Mouse (Mus musculus) urinary bladder, adult 2 months (tissue): ENCODE results near the gene Myo16. TPM values are rescaled to one million over a fixed set of nuclear protein-coding genes. Genes with fewer than 3 reads are reported as not detected.

ENCODE experiments used
- DNase-seq: peaks from one replicate; pipeline ENCODE4 v3.0.0; 2022; ENCODE audit warnings: low spot score
- polyA plus RNA-seq: library from polyadenylated mRNA; depleted of rRNA; stranded (reverse); fragments of >200 nt; gene quantifications from 2 replicates; pipeline ENCODE4 v1.2.3, GENCODE M21; 2012; rRNA removed

Gene Myo16
- 0.10 and 0.15 TPM in 2 replicates for polyA plus RNA-seq

DNA sequence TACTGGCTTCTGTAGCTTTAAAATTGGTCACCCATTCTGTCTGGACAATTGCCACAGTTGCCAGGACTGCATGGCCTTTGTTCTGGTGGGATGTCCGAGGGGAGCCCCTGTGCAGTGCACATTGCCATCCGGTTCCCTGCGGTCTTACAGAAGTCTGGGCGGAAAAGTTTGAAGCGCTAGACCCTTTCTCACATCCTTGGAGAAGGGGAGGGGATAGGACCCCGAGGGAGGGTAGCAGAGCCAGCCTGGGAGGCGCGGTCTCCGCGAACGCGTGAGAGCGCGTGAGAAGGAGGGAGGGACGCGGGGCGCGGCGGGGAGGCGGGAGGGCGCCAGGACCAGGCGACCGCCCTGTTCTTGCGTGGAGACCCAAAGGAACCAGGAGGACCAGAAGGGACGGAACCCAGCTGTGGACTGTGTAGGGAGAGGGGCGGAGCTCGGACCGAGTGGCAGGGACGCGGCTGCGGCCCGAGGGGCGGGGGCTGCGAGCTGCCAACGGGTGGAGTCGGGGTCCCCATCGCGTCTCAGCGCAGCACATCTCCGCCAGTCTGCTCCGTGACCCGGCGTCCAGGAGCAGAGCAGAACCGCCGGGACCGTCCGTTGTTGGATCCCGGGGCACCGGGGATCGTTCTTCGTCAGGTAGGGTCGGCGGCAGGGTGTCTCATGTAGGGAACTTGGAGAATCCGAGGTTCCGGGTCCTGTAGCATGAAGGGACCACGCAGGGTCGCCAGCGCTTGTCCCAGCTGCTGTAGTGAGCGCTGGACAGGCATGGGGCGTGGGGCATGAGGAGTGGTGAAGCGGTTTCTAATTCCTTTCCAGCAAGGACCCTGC, at the start of gene Myo16:
TSS of gene Myo16 (plus strand) at position 301 of the 828 bp plus-strand sequence.
- DNase-seq: no peak

DNA sequence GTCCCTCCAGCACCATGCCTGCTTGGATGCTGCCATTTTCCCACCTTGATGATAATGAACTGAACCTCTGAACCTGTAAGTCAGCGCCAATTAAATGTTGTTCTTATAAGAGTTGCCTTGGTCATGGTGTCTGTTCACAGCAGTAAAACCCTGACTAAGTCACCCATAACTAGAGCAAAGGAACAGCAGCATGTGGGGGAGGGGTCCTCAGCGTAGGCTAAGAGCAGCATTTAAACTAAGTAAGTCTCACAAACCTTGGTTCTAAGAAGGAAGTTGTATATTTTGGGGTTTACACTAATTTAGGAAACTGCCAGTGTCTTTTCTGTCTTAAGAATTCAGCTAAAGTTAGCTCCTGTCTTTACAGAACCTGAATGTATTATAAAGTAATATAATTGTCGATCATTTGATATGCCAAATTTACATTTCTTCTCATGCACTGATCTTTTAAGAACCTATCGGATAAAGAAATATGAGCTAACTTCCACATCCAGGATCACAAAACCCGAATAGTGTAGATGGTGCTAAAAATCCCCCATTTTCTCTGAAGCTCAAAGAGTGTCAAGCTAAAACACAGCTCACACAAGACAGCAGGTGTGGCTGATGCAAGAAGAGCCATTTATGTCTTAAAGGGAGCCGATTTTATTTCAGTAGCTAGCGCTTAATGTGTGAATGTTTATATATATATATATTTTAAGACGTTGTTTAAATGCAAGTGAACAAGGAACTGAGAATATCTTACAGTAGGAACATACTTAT, 45.0 kb upstream of the Myo16 start:
- no peak for DNase-seq

DNA sequence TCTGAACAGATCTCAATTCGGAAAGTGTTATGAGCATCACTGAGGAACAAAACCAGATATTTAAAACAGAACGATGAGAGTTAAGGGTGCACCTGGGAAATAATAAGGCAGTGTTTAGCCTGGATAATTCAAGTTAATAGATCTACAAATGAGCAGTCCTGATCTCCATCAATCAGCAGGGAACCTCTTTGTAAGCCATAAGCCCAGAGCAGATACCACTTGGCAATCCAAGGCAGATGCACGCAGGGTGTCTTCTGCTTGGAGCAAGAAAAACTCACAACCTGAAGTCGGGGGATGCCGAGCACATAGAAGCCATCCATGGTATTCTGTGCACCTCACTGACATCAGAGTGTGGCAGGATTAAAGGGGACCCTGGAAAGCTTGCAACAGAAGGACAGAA, 31.0 kb upstream of the Myo16 start:
- no peak for DNase-seq

GRCm38 (mm10) chr8:10123412-10123811, 30.3 kb upstream of the Myo16 start:
- no peak for DNase-seq

DNA sequence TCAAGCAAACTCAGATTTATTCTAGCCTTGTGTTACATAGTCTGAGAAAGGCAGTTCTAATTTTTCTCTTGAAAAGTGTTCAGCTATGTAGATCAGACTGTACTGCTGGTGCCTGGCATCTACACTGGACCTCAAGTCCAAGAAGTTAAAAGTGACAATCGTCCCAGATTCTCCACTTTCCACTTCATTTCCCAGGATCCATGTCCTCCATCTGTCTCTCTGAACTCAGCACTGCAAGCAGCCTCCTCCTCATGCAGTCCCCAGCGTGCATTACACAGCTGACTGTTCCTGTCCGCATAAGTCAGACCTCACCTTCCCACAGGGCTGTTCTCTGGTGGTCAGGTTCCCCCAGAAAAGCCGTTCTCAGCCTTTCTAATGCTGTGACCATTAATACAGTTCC, 28.0 kb upstream of the Myo16 start:
- DNase-seq: no peak

GRCm38 (mm10) chr8:10130513-10131414, 22.9 kb upstream of the Myo16 start:
- DNase-seq: no peak

GRCm38 (mm10) chr8:10139536-10139935, 14.2 kb upstream of the Myo16 start:
- no peak for DNase-seq

GRCm38 (mm10) chr8:10143961-10144360, 9.8 kb upstream of the Myo16 start:
- no peak for DNase-seq

DNA sequence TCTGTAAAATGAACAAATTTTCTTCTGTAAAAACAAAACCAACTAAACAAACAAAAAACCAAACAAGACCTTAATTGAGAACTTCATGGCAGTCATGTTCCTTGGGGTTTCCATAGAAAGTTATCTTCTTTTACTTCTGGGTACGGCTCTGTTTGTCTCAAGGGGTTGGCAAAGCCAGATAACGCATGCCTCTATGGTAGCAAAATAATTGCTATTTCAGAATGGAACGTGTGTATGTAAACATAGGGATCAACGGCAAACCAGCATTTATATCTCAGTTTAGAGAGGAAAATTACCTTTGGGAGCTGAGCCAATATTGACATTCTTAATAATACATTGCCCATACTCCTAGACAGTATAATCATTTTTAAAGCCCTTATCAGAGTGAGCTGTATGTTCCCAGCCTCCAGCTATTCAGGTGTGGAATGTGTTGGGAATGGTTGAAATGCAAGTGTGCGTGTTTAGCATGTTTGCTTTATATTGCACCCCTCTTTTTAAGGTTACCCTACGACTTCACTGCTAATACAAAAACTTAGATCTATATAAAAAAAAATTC, 1.9 kb upstream of the Myo16 start:
- DNase-seq: no peak

GRCm38 (mm10) chr8:10154439-10154745, 681 bp downstream of the Myo16 start:
- no peak for DNase-seq

DNA sequence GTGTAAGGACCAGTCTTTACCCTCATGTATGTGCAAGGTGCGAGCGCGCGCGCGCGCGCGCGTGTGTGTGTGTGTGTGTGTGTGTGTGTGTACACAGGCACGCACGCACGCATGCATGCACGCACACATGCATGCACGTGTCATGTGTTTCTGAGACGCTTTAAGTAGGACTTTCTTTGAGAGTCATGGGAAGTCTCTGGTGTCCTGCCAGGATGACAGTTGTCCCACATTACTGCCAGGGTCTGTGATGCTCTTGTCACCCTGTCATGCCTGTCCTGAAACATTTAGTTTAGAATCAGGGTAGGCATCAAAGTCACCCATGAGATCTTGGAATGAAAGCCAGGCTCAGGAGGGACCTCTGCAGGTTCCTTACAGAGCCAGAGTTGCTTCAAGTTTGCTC, 1.4 kb downstream of the Myo16 start:
- DNase-seq: no peak

- DNase-seq: no peak
These were observed 7.4 kb downstream of the Myo16 start for GRCm38 (mm10) chr8:10161106-10161505.

DNA sequence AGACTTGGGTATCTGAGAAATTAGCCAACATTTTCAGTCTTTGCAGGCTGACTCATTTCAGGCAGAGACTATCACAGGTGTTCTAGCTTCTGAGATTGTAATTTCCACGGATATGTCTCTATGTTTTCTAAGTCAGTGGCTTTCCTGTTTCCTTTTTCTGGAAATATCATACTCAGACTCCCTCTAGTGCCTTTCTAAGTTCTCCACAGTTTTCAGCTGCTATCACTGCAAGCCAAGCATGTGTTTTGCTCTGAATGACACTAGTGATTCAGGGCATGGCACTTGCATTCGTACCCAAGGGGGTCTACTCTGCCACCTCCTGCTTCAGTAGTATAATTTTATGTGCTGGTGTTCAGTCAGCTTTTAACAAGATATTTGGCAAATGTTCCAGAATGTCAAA, 11.2 kb downstream of the Myo16 start:
- no peak for DNase-seq

- no peak for DNase-seq
These were observed 14.6 kb downstream of the Myo16 start for GRCm38 (mm10) chr8:10168326-10168725.

DNA sequence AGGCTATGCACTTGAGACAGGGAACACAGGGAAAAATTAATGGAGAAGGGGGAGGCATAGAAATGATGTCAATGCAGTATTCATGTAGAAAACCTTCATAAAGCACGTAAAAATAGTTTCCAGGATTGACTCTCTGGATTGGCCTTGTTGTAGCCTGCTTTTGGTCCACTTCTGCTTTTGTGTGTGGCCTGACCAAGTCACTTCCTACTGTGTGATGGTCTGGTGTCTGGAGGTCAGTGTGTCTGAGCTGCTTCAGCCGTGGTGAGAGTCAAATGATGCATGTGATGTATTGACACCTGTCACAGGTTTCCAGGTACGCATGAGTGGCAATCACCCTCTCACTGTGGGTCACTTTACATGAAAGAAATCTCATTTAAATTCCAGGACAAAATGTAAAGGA, 16.2 kb downstream of the Myo16 start:
- DNase-seq: no peak

DNA sequence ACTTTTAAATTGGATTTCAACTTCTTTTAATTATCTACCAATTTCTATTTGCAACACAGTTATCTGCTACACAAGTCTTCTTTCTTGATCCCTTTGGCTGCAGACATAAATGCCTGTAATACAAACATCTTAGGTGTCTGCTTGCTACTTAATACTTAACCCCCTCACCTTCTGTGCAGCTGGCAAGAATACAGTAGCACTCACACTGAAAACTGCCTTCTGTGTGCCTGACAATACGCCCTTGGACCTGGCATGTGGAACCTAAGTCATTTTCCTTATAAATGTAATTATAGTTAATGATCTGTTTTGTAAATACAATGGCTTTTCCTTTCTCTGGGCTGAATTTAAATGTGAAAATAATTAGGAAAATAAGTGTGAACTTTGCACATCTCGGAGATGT, 17.6 kb downstream of the Myo16 start:
- DNase-seq: no peak

DNA sequence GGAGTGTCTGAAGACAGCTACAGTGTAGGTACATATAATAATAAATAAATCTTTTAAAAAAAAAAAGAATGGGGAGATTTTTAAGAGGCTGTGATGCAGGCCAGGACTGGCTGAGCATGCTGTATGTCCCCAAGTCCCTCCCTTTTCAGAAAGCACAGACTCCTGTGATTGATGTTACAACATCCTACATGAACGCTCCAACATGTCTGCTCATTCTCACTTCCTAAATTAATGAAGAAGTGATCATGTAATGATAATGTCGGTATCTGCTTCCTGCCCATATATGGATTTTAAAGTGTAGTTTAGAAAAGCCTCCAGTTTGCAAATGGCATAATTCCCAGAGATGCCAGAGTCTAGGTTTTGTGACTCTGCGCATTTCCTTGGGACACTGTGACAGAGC, 18.6 kb downstream of the Myo16 start:
- no peak for DNase-seq

GRCm38 (mm10) chr8:10173033-10173747, 19.5 kb downstream of the Myo16 start:
- DNase-seq: no peak

- DNase-seq: no peak
These were observed 20.6 kb downstream of the Myo16 start for GRCm38 (mm10) chr8:10174201-10174840.

- DNase-seq: no peak
These were observed 21.4 kb downstream of the Myo16 start for GRCm38 (mm10) chr8:10174841-10175680.
